Mouse (Mus musculus) spleen, postnatal 14 days (tissue): ENCODE results near the gene Spocd1.

Experiments
- DNase-seq, 2 experiments: peaks; one replicate each; pipeline ENCODE4 v3.0.0; 2021 to 2022; ENCODE audit warnings: low spot score in 2 of 2

The Spocd1 gene

DNA sequence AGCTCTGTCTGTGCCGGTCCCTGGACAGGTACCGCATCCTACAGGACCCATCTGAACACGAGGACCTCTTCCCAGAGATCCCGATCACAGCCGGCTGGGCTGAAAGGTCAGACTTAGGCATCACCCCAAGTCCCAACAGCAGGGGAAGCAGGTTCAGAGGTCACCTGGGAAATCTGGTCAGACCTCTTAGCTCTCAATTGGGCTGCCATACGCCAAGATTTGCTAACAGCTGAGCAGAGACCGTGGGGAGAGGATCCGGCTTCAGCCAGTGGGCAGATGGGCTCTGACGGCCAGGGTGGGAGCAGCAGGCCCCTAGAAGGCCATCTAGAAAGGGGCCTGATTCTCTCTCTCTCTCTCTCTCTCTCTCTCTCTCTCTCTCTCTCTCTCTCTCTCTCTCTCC, 45.2 kb downstream of the Spocd1 start:
- no peak for DNase-seq

DNA sequence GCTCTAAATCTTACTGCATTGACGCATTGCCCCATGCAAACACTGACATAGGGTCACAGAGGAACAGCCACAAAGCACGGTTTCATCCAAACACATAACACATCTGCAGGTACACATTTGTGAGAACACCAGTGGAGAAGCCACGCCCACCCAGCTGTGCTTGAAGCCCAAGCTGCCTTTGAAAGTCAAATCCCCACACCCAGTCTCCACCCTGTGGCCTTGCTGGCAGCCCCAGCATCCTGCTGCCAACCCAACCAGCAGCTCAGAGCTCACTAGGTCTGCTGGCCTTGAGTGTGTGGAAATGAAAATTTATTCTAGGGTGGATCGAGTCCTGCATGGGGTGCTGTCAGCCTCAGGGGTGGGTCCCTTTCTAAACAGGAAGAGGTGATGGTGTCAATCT, 48.2 kb downstream of the Spocd1 start:
- no peak for DNase-seq

DNA sequence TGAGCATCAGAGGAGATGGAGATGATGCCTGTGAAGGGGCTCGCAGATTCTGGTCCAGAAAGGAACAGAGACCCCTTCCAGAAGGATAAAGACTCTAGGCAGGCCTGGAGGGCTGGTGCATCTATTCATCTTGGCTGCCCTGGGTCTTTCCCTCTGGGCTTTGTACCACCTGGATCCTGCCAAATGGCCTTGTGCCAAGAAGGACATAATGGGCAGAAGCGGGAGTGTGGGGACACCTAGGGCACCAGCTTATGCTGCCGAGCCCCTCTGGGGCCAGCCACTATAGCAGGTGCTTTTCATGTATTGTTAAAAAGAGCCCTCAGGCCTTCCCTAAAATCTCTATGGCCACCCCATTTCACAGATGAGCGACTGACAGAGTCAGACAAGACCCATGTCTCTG, 49.2 kb downstream of the Spocd1 start:
- no peak for DNase-seq

DNA sequence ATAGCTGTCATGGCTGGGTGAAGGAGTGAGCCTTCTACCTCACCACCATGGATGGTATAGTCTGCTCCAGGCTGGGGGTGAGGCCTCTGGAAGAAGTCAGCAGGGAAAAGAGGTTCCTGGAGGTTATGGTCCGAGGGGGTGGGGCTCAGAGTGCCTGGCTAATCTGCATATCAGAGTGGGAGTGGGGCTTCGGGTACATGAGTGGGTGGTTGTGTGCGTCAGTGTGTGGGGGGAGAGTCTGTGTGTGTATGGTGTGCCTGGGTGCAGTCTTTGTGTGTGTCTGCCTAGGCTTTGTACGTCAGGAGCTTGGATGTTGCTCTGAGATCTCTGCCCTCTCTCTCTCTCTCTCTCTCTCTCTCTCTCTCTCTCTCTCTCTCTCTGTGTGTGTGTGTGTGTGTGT, 49.9 kb downstream of the Spocd1 start:
- no peak for DNase-seq

DNA sequence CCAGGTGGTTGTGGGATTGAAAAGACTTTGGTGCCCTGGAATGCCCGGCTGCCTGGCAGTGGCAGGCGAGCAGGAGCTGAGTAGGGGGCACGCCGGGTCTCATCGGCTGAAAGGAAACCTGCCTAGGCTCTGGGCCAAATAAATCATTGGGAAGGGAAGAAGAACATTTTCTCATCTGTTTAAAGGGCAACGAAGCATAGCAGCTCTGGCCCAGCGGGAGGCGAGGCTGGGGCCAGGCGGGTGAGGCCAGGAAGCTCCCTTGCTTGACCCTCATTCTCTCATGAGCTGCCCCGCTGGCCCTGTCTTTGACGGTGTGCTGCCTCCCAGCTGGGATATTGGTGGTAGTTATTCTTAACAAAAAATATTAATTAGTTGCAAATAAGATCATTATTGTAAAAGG, 52.6 kb downstream of the Spocd1 start:
- no peak for DNase-seq

DNA sequence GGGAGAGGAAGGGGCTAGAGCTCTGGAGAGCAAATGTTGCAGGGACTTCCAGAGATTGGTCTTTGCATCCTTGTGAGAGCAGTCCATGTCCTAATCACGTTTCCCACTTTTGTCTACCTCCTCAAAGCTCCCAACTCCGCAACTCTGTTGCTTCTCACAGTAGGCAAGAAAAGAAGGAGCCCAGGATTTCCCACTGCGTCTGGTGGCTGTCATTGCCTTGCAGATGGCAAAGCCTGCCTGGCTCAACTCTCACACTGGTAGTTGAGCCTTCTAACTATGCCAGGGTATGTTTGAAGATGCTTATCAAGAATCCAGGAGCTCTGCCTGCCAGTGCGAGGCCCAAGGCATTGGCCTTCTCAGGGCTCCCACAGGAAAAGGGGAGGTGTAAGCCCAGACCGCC, 54.0 kb downstream of the Spocd1 start:
- DNase-seq = no peak

DNA sequence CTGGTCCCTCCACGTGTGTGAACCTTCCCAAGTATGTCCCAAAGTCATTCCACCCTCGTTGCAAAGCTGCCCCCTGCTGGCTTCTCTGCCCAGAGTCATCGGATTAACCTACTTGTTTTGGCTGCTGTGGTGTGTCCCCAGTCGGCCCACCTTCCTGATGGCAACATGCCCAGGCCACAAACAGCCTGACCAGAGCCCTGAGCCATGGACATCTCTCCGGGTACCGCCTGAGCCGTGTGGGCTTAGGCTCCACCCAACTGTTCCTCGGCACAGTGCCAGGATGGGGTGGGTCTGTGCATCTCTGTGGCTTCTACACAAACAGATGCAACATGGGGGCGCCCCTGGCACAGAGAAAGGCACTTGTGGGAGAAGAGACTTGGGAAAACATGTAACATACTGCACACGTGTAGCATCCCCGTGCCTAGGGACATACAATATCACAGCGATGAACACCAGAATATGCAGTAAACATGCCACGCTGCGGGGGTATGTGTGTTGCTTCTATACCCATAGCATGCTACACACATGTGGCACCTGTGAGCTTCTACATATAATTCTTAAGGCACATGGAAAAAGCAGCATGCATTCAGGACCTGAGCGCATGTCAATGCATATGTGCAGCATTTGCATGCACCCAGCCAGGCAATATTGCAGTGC, 54.8 kb downstream of the Spocd1 start:
- DNase-seq = no peak

DNA sequence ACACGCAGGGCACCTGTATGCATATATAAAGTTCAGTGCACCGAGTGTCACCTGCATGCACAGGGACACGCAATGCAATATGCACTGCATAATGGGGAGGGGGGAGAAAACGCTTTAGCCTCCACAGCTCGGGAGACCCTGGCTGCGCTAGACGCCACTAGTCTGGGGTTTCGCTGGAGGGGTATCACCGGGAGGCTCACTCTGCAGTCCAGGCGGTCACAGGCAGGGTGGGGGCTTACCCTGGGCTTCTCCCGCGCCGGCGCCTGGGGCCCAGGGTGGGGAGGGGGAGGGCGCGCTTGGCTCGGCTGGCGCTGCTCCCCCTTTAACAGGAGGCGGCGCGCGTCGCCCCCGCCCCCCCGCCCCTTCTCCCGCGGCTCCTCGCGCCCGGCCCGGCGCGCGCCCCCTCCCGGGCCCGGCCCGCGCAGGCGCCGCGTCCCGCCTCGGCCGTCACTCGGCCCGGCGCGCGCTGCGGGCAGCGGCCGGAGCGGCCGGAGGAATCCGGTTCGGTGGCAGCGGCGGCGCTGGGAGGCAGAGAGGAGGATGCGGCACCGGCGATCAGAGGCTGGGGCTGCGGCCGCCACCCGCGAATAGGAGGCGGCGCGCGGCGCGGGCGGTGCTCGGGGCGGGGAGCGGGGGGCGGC, 55.5 kb downstream of the Spocd1 start, which contains the start of gene Adgrb2:
TSS of gene Adgrb2 (plus strand) at position 450 of the 641 bp plus-strand sequence.
- no peak for DNase-seq

DNA sequence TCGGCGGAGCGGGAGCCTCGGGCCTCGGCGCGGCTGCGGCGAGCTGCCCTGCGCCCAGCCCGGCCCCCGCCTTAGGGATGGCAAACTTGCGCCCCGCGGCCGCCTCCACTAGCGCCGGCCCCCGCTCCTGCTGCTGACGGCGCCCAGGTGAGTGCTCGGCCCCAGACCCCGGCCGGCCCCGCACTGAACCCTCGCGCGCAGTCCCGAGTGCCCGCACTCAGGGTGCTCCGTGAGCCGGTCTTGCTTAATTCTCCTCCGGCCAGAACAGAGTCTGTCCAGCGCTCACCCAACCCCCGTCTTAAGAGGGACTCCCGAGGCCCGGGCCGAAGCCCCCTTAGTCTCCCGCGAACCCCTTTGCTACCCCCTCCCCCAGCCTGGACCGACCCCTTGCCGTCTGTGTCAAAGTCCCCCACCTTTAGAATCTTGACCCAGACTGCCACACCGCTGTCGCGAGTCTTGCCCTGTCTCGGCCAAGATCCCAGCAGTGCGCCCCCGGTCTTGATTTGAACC, 56.2 kb downstream of the Spocd1 start:
- no peak for DNase-seq

DNA sequence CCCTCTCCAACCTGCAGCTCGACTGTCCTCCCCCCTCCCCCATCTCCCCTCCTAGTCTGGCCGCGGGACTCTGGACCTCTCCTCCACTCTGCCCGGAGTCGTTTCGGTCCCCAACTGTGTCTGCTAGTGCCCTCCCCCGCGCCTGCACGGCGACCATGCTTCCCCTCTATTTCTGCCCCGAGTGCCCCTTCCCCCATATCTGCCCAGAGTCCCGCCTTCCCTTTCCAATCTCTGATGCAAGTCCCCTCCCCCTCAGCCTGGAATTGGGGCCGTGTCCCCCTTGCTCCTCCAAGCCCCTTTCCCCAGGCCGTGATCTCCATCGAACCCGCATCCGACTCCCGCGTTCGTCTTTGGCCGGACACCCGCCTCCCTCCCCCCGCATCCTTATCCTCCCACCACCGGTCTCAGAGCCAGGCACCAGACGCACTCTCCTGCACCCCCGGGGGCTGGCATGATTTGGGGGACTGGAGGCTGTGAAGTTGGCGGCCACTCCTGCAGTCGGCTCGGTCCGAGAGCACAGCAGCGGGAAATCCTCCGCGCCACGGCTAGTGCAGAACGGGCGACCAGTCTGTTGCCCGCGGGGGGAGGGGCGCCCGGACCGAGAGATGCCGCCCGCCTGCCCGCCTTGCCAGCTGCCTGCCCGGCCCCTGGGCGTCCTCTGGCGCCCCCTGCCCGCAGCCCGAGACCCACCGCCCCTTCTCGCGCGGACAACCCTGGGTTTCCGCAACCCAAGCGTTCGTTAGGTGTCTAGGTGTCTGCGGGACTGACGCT, 56.8 kb downstream of the Spocd1 start:
- peak in 1 of 2 experiments; percentile 36 for DNase-seq

DNA sequence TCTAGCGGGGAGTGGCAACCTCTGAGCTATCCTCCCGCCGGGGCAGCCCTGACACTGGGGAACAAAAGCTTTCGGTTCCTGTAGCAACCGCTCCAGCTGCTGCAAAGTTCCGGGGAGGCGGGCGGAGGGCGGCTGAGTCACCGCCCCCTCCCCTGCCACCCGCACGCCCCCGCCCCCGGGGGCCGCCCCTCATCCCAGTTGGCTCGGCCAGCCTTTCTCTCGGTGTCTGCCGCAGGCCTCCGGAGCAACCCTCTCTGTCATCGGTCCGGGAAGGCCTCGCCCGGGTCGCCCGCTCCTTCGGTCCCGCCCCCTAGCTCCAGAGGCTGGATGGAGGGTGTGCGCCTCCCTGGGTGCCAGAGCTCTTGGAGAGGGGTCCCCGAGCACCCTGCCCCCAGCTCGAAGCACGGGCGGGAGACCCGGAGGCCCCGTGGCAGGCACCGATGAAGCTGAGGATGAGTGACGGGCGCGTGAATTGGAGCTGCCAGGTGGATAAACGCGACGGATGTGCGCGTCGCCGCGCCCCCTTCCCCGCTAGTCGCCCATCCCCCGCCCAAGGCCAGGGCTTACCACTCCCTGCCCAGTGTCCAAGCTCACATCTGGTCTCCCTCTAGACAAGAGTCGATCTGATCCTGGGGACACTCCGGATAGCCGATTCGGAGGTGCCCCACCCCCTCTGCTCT, 58.9 kb downstream of the Spocd1 start:
- DNase-seq = peak in 1 of 2 experiments; percentile 28

DNA sequence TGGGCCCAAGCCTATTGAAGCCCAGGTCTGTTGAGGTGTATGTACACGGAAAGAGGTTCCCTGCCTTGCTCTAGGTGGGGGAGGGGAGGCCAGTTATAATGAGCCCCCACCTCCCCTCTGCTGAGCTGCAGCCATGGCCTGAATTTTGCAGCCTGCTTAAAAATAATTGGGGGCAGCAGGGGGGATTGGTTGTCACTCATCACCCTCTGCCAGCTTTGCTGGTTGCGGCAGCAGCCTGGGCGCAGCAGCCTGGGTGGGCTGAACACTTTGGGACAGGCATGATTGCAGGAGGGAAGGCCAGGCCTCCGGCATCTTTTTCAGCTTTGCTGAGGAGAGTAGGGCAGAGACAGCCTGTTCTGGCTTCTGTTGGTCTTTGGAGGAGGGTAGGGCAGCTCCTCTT, 60.9 kb downstream of the Spocd1 start:
- no peak for DNase-seq

DNA sequence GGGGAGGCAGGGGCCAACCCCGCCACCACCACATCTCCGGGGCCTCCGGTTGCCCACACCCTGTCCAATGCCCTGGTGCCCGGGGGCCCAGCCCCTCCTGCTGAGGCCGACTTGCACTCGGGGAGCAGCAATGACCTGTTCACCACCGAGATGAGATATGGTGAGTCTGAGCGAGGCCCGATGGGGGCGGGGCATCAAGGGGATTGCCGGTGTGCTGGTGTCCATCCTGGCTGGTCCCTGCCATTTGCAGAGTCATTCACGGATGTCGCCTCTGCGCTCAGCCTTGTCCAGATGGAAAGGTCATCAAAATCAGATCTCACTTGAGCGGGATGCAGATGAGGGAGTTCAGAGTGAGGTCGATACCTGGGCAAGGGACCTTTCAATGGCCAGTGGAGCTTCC, 63.7 kb downstream of the Spocd1 start:
- DNase-seq = no peak

DNA sequence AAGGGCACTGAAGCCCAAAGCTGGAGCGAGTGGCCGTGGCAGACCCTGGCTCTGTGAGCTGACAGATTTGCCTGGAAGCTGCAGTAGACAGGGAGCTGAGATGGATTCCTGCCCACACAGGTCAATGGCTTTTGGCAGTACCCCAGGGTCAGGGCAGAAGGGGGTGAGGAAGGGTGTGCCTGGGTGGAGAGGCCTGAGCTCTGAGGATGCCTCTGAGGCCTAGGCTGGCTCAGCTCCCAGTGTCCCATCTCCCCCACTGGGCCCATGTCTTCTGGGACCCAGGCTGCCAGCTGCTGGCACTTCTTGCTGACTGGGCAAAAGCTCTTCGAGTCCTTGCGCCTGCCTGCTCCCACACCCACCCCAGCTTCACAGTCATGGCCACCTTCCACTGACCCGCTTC, 64.2 kb downstream of the Spocd1 start:
- no peak for DNase-seq

DNA sequence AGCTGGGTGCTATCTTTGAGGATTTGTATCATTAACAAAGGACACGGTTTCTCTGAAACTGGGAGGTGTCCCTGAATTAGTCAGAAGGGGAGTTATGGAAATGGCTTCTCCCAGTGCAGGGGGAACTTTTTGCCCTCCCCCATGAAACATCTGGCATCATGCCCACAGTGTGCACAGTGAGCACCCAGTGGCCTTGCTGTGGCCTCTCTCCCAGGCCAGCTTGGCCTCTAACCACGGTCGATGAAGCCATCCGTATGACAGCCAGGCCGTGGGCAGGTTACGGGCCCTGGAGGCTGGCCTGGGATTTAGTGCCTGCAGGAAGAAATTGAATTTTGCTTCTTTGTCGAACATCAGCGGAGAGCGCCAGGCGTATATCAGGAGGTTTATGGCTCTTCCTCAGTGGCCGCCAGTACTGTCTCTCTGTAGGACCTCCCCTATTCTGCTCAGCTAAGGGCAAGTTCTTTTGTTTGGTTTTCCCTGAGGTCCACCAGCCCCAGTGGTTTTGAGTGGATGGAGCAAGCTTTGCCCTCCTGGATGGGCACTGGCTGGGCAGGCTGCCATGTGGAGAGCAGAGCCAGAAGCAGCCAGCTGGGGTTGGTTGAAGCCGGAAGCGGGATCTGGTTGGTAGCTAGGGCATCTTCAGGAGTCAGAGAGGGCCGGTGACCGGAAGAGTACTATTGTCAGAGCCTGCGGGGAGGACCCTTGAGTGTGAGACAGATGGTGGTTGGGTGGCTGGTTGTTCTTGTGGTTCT, 65.1 kb downstream of the Spocd1 start:
- DNase-seq = no peak

DNA sequence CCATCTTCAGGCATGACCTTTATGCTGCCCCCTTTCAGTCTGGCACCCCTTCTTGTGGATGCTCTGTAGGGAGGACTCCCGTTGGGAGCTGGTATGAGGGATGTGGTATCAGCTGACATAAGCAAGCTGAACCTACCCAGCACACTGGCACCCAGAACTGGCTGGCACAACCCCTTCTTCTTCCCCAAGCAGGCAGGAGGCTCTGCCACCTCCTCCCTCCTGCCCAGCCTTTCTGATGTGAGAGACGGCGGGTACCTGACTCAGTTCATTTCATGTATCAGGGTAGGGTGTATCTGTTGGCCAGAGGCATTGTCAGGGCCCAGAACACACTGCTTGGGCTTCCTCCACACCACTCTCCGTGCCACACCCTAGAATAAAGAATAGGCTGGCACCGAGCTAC, 65.7 kb downstream of the Spocd1 start:
- no peak for DNase-seq

DNA sequence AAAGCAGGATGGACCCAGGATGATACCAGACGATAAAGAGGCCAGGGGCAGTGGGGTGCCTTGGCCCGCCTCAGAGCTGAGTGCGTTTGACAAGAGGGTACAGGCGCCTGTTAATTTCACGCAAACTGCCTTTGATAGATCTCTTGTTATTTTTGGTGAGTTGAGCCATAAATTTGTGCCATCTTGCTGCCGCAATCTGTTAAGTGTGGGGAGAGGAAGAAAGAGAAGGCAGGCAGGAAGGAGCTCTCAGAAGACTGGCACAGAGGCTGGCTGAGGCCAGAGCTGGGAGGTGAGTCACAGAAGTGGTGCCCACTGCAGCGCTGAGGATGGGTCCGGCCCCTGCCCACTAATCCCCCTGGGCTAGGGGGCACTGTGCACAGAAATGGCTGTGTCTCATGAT, 66.2 kb downstream of the Spocd1 start:
- DNase-seq = no peak

DNA sequence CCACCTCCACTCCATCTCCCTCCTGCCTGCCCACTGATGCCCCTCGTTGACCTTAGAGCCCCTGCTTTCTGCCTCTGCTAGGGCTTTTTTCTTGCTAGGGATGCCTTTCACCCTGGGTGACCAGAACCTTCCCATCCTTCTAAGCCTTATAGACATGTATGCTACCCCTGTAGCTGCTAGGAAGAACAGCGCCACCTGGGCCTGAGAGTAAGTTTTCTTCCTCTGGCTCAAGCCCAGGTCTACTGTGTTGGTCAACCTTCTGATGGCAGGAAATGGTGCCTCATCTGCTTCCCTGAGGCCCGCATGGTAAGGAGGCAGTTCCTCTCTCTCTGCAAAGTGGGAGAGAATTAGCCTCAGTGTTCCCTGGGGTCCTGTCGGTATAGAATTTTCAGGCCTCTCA, 67.0 kb downstream of the Spocd1 start:
- no peak for DNase-seq

DNA sequence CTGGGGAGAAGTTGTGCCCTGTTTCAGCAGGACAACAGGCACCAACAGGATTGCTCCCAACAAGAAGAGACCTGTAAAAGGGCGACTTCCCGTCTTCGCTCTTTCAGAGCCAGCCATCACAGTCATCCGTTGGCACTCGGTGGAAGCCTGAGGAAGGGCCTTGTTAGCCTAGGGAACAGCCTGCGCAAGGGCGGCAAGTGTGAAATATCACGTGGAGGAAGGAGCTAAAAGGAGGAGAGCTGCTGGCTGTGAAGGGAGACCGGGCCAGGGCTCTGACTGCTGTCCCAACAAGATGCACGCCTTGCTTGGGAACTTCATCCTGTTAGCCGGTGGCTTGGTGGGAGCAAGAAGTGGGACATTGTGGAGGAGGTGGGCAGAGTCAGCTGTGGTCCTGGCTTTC, 69.1 kb downstream of the Spocd1 start:
- no peak for DNase-seq

DNA sequence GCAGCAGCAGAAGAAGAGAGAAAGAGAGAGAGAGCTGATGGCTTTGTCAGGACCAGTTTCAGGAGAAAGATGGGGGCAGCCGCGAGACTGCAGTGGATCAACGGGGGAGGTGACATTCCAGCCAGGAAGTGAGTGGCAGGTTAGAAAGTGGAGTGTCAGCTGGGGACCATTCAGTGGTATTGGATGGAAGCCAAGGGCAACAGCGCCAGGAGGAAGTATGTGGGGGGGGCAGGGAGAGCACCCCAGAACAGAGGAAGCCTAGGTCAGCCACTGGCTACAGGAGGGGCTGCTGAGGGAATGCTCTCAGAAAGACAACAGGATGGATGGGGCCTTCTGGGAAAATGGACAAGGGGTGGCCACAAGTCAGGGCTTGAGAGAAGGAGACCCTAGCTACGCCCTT, 72.7 kb downstream of the Spocd1 start:
- DNase-seq = no peak

DNA sequence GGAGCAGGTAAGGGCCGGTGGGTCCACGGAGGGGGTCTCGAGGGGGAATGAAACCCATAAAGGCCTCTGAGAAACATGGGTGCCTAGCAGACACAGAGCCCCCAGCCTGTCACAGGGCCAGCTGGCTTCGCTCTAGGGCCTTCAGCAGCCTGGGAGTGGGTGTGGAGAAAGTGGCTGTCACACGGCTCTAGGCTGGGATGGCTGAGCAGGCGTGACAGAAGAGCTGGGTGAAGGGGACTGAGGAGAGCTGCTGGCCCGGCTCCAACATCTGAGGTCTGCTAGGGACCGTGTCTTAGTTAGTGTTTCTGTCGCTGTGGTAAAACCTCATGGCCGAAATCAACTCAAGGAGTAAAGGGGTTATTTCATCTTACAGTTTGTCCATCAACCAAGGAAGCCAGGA, 73.1 kb downstream of the Spocd1 start:
- no peak for DNase-seq

DNA sequence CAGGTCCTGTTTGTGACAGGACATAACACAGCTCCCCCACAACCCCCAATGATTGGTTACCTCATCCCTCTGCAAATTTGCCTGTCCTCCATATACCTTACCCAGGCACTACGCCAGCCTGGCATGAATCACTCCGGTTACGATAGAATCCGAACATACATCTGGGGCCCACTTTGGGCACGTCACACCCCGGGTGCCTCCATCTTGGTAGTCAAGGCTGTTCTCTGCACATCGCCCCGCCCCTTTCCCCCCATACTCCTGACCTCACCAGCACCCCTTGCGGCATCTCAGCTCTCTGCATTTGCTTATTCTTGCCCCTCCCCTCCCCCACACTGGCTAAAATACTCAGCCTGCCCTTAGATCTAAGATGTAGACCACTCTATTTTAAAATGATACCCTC, 76.5 kb downstream of the Spocd1 start:
- no peak for DNase-seq
